Mouse (Mus musculus): ENCODE measurements at regions not wholly inside any gene's neighbourhood (a gene's known extent, or its start where the extent isn't known, plus 50 kb on each side); places are given as distances from the start of the nearest gene placed in this dataset.

DNA sequence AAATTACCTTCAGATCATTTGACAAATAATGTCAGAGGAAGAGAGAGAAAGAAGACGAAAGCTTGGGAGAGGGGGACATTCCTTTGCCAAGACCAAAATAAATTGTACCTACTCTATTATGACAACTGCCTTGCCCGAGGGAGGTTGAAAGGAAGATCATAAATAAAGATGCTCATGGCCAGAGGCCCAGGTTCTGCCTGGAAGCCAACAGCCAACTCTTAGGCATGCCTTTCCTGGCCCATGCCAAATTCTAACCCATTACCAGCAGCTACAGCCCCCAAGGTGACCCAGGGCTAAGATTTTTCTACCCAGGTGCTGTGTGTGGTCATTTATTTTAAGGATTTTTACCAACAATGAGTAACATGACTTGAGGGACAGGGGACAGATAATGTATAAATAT is 54.9 kb downstream of the Cbln1 start:
- no peak for DNase-seq (ENCODE audit: low spot score in 2 of 2)

GRCm38 (mm10) chr8:87415051-87415630 is 57.3 kb downstream of the Cbln1 start:
- no peak for DNase-seq (ENCODE audit: low spot score in 2 of 2)

DNA sequence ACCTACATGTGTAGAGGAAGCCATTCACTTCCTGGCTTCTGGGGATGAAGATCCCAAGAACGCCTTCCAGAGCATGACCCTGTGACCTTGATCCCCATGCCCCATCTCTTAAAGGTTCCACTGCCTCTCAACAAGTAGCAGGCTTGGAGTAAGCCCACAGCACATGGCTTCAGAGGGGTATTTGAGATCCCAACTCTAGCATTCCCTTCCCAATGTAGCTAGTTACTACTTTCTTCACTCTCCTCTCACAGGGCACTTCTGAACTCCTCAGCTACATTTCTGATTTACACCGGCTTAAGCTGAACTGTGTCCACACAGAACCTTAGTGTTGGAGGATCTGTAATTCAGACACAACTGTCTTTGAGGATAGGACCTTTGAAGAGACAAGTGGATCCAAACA is 83.4 kb downstream of the Cbln1 start:
- no peak for DNase-seq (ENCODE audit: low spot score in 2 of 2)

GRCm38 (mm10) chr8:87383527-87384206 is 88.7 kb downstream of the Cbln1 start:
- DNase-seq (ENCODE audit: low spot score in 2 of 2): no peak

DNA sequence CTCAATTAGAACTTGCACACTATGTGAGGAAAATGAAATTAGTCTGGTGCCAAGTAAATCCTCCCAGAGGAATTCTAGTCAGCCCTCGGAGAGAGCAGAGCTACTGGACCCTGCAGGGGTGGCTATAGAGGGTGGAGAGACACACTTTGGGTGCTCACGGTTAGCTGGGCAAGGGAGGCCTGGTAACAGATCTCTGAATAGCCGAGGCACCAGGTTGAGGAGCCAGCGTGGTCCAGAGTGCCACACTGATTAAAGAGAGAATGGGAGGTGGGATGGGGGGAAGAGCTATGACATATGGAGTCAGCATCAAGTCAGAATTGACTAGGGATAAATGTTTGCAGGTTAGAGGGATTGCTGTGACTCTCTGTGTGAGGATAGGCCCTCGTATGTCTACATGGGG is 90.1 kb downstream of the Cbln1 start:
- DNase-seq (ENCODE audit: low spot score in 2 of 2): no peak

DNA sequence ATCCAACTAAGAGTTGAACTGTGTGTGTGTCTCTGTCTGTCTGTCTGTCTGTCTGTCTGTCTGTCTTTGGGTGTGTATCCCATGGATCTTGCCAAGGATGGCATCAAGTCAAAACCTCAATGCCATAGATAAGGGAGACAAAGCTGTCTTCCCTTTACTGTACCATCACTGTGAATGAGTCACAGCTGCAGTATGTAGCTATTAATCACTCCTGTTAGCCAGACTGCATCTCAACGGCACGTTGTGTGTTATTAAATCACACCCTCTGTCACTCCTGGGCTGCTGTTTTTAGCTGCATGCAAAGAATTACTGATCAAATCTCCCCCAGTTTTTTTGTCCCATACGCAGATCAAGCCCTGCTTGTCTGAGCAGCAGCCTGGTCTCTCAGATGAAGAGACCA is 91.6 kb downstream of the Cbln1 start:
- no peak for DNase-seq (ENCODE audit: low spot score in 2 of 2)

GRCm38 (mm10) chr8:87379296-87379695 is 93.1 kb downstream of the Cbln1 start:
- no peak for DNase-seq (ENCODE audit: low spot score in 2 of 2)

GRCm38 (mm10) chr8:87374044-87374443 is 98.4 kb downstream of the Cbln1 start:
- DNase-seq (ENCODE audit: low spot score in 2 of 2): no peak

DNA sequence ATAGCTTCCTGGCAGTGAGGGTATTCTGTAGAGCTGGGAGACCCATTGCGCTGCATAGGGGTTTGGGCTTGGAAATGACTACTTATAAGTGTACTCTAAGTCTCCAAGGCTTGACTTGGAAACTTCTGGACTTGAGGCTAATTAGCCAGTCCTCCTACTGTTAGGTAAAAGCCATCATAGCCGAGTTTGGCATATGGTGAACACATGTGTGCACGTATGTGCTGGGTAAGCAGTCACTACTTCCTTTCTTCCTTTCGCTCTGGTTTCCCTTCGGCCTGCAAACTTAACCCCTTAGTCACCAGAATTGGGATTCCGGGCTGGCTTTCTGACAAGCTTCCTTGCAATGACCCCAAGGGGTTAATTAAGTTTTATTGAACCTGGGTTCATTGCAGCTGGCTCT is 98.9 kb downstream of the Cbln1 start:
- DNase-seq (ENCODE audit: low spot score in 2 of 2): no peak

GRCm38 (mm10) chr8:87372061-87372460 is 100.3 kb downstream of the Cbln1 start:
- DNase-seq (ENCODE audit: low spot score in 2 of 2): no peak

DNA sequence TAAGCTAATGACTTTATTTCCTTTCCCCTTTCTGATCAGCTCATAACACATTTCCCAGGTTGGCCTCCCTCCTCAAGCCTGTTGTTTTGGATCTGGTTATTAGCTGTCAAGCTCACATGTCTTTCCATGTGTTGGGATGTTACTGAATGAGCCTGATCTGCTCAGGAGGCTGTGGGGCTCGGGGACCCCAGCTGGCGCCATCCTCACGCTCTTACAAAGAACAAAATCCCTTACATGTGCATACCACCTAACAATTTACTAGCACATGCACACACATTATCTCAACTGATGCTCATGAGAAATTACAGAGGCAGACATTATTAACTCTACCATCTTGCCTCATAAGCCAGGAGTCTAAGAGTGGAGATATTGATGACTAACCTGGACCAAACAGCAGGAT is 102.2 kb downstream of the Cbln1 start:
- no peak for DNase-seq (ENCODE audit: low spot score in 2 of 2)

DNA sequence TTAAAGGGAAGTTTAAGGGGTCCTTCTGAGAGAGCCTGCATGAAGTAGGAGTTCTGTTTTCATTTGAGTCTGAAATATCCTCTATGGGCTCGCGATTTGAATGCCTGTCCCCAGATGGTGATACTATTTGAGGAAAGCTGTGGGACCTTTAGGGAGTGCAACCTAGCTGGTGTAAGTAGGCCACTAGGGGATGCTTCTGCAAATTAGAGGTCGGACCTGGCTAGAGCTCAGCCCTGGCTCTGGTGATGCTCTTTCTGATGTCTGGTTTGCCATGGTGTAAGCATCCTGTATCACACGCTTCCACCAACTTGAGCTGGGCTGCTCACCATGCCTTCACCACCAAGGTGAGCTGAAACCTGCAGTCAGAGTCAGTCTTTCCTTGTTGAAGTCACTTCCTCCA is 121.9 kb downstream of the Cbln1 start:
- DNase-seq (ENCODE audit: low spot score in 2 of 2): no peak

DNA sequence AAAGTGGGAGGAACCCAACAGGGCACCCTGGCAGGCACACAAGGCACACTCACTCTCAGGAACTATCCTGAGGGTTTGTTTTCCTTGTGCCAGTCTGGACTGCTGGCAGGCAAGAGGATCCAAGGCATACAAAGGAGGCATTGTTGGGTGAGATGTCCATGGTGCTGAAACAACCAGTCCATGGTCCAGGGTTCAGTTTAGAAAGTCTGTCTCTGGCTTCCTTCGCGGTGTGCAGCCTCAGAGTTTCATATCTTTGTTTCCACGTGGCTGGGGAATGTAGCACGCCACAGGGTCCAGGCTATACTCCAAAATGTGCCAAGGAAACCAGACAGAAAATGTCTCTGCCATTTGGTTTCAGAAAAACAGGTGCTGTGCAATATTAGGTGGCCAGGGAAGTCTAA is 122.6 kb downstream of the Cbln1 start:
- no peak for DNase-seq (ENCODE audit: low spot score in 2 of 2)

DNA sequence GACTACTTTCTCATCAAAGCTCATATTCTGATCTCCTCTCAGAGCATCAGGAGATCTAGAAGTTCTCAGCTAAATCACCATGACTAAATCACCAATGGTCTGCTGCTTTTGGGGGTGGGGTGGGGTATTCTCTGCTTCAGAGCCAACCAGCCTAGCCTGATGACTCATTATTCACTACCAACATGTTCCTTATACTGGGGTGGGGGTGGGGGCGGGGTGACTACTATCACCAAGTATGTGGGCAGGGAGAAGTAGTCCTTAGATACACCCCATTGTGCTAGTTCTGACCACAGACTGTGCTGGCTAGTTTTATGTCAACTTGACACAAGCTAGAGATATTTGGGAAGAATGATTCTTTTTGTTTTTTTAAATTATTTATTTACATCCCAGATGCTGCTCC is 143.0 kb downstream of the Cbln1 start:
- no peak for DNase-seq (ENCODE audit: low spot score in 2 of 2)

DNA sequence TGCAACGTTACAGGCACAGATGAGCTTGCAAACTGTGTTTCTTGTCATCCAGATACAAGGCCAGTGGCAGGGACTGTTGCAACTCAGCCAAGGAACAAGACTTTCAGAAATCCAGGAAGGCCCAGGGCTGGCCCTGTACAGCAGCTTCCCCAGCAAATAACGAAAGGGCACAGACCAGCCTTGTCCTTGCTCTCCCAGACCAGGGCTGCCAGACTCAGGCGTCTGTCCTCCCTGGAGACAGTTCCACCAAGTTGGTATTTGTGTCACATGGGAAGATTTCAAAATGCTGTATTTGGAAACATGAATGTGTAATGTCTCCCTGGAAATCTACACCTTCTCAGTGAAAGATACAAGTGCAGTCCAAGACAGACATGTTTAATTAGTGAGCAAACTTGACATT is 157.8 kb downstream of the Cbln1 start:
- no peak for DNase-seq (ENCODE audit: low spot score in 2 of 2)

- DNase-seq (ENCODE audit: low spot score in 2 of 2): no peak
These were observed 161.1 kb downstream of the Cbln1 start for GRCm38 (mm10) chr8:87311282-87311681.

DNA sequence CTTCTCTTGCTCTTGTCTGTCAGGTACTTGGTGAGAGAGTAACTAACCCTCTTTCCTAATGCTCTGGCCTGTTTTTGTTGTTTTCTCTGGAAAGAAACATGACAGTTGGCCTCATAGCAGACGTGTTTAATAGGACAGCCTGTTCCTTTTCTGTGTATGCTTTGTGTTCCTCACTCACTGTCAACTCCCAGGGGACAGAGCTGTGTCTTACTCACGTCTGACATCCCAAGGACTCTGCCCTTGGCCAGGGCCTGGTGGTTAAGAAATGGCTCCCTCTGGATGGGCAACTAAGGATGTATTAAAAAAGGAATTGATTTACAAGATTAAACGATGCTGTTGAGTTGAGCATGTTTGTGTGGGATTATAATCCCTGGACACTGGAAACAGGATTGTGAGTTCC is 164.1 kb downstream of the Cbln1 start:
- no peak for DNase-seq (ENCODE audit: low spot score in 2 of 2)

DNA sequence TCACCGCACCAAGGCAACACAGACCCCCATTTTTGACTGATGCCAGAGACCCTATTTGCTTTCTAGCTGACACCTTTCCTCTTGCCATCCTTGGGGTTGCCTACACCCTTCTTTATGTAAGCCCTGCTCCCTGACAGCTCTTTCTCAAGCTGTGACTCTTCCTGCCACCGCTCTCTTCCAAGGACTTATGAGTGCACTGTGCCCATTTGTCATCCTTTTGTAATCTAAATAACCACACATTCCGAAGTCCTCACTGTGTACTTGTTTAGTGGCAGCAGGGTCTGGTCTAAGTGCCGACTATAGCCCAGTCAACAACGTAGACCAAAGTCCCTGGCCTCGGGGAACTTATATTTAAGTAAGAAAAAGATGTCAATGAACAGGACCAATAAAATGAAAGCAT is 167.4 kb downstream of the Cbln1 start:
- DNase-seq (ENCODE audit: low spot score in 2 of 2): no peak

- DNase-seq (ENCODE audit: low spot score in 2 of 2): no peak
These were observed 168.9 kb downstream of the Cbln1 start for GRCm38 (mm10) chr8:87303522-87303921.

- DNase-seq (ENCODE audit: low spot score in 2 of 2): no peak
These were observed 174.6 kb downstream of the Cbln1 start for GRCm38 (mm10) chr8:87297761-87298160.

- no peak for DNase-seq (ENCODE audit: low spot score in 2 of 2)
These were observed 175.1 kb downstream of the Cbln1 start for GRCm38 (mm10) chr8:87297331-87297730.

DNA sequence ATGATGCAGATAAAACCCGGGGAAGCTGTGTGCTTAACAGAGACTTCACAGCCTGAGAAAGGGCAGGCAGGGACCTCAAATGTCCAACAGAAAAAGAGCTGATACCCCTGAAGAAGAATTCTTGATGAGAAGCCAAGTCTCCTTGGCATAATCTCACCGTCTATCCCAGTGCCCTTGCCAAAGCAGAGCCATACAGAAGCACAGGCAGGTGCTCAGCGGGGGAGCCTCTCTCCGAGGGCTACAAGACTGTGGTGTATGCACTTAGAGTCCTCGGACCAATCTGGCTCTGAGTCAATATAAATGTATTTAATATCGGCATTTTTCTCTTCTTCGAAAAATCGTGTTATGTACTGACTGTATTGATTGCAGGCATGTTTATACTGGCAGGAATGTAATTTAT is 186.3 kb downstream of the Cbln1 start:
- DNase-seq (ENCODE audit: low spot score in 2 of 2): no peak

DNA sequence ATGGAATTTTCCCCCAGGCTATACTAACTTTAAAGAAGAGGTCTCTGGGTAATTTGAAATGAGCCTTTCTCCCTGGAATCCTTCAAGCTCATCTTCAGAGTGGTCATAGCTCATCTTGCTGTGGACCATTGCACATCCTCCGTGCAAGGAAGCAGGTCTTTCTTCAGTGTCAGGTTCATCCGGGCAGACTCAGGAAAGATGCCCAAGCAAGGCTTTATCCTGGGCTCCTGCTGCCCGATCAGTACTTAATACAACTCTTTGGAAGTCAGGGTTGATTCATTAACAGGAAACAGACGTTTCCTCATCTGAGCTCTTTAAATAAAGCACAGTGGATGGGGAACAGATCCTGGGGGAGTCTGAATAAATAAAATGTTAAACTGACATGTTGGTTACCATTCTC is 188.1 kb downstream of the Cbln1 start:
- no peak for DNase-seq (ENCODE audit: low spot score in 2 of 2)

GRCm38 (mm10) chr8:87282511-87282910 is 189.9 kb downstream of the Cbln1 start:
- no peak for DNase-seq (ENCODE audit: low spot score in 2 of 2)
